Mouse (Mus musculus) cerebellum, adult 2 months (tissue): ENCODE measurements at regions not wholly inside any gene's neighbourhood (a gene's known extent, or its start where the extent isn't known, plus 50 kb on each side); places are given as distances from the start of the nearest gene placed in this dataset.

Experiments
- CTCF ChIP-seq: fragments of 200-500 bp; IDR thresholded peaks from 2 replicates; pipeline ENCODE4 v1.5.1; 2011; ENCODE audit warnings: low read depth, mild to moderate bottlenecking, control low read depth, low read length, moderate library complexity, borderline replicate concordance; ENCODE audit not compliant: insufficient read depth
- POLR2A ChIP-seq: fragments of 200-500 bp; IDR thresholded peaks from 2 replicates; pipeline ENCODE4 v1.6.1; 2011; ENCODE audit warnings: low read length, control low read depth, borderline replicate concordance; ENCODE audit not compliant: insufficient read depth

DNA sequence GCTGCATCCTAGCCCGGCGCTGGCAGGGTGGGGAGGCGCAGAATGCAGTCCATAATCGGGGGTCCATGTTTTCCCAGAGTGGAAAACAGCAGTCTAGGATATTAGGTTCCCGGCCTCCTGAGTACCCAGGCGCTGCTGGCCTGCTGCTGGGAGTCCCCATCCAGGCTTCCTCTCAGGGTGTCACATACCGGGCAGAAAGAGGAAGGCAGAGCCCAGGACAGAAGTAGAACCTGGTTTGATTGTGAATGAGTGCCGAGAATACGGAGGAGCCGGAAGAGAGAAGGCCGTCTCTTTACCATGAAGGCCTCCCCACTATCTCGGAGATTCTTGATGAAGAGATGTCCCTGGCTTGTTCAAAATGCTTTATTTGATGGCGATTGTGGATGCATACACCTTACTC, 64.2 kb downstream of the Pttg1 start:
- TF ChIP-seq POLR2A (no peak), CTCF (no peak)
